Mouse (Mus musculus) cerebellum, adult 2 months (tissue): ENCODE measurements around the gene Ubr4. TPM values are rescaled to one million over a fixed set of nuclear protein-coding genes. Genes with fewer than 3 reads are reported as not detected.

Source experiments
- DNase-seq, 2 experiments: peaks; one replicate each; pipeline ENCODE4 v3.0.0; 2021
- H3K27ac ChIP-seq: fragments of 200-500 bp; 2 replicates; pipeline ENCODE4 v1.5.1; 2012; ENCODE audit warnings: low read length, control low read depth, inconsistent platforms; ENCODE audit not compliant: insufficient read depth
- H3K27me3 ChIP-seq: fragments of 200-500 bp; 2 replicates; pipeline ENCODE4 v1.6.1; 2012; ENCODE audit warnings: inconsistent platforms, mild to moderate bottlenecking, low read length, moderate library complexity; ENCODE audit not compliant: control insufficient read depth, insufficient read depth
- H3K4me1 ChIP-seq: fragments of 200-500 bp; 2 replicates; pipeline ENCODE4 v1.6.1; 2011; ENCODE audit warnings: low read length; ENCODE audit not compliant: control insufficient read depth, insufficient read depth
- H3K4me3 ChIP-seq: fragments of 200-500 bp; replicated peaks from 2 replicates; pipeline ENCODE3; 2011; ENCODE audit warnings: mild to moderate bottlenecking, low read depth, low read length, control low read depth; ENCODE audit not compliant: insufficient read depth
- CTCF ChIP-seq: fragments of 200-500 bp; IDR thresholded peaks from 2 replicates; pipeline ENCODE4 v1.5.1; 2011; ENCODE audit warnings: low read depth, mild to moderate bottlenecking, control low read depth, low read length, moderate library complexity, borderline replicate concordance; ENCODE audit not compliant: insufficient read depth
- POLR2A ChIP-seq: fragments of 200-500 bp; IDR thresholded peaks from 2 replicates; pipeline ENCODE4 v1.6.1; 2011; ENCODE audit warnings: low read length, control low read depth, borderline replicate concordance; ENCODE audit not compliant: insufficient read depth
- WGBS: fragments of 180-500 bp; shearing (Covaris S2); methylation state at CpG from one replicate; pipeline ENCODE4 v1.1.7; 2018; 5-methylcytosine and 5-hydroxymethylcytosine counted together
- polyA plus RNA-seq: library from polyadenylated mRNA; depleted of rRNA; stranded (reverse); fragments of >200 nt; gene quantifications from 2 replicates; pipeline ENCODE4 v1.2.3, GENCODE M21; 2012

Gene Ubr4
- polyA plus RNA-seq, 1 experiment, result 256 TPM

DNA sequence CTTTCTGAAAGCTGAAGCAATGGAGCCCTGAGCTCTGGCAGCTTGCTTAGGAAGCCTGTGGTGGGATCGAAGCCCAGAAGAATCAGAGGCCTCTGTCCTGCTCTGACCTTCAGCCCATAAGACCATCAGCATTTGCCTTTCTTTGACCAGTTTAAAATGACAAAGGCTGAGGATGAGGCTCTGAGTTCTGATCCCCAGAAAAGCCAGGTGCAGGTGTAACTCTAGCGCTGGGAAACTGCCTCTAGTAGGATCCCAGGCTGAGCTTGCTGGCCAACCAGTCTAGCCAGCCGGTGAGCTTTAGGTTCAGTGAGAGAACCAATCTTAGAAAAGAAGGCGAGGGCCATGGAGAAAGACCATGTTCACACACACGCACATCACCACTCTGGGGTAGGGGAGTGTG, 135.9 kb downstream of the Ubr4 start:
- Histone ChIP-seq H3K27ac (no peak overlapping the region), H3K4me1 (peaks cover 45% of the 10 kb centered on the region)
- TF ChIP-seq CTCF, result no peak
- no peak for TF ChIP-seq POLR2A

GRCm38 (mm10) chr4:139489946-139490345, 137.5 kb downstream of the Ubr4 start:
- no peak overlapping the region for H3K4me3 ChIP-seq
- TF ChIP-seq POLR2A (no peak), CTCF (no peak)
- 0% methylated on average over 1 of the region's 1 CpGs for WGBS
- peaks cover 54% of the 10 kb centered on the region for H3K4me1 ChIP-seq
- peak; percentile 80 to 93 for DNase-seq
- H3K27me3 ChIP-seq, result no peaks in the 10 kb centered on the region
- peak overlapping the region; percentile 18 for H3K27ac ChIP-seq

More for the DNA sequence above, 135.9 kb downstream of the Ubr4 start:
- WGBS, result 93% methylated on average over 5 of the region's 5 CpGs
- Histone ChIP-seq H3K27me3 (no peaks in the 10 kb centered on the region), H3K4me3 (no peak overlapping the region)
- DNase-seq, result peak in 1 of 2 experiments; percentile 9

GRCm38 (mm10) chr4:139490413-139491055, 138.1 kb downstream of the Ubr4 start:
- H3K27ac ChIP-seq, result peak overlapping the region; percentile 18

DNA sequence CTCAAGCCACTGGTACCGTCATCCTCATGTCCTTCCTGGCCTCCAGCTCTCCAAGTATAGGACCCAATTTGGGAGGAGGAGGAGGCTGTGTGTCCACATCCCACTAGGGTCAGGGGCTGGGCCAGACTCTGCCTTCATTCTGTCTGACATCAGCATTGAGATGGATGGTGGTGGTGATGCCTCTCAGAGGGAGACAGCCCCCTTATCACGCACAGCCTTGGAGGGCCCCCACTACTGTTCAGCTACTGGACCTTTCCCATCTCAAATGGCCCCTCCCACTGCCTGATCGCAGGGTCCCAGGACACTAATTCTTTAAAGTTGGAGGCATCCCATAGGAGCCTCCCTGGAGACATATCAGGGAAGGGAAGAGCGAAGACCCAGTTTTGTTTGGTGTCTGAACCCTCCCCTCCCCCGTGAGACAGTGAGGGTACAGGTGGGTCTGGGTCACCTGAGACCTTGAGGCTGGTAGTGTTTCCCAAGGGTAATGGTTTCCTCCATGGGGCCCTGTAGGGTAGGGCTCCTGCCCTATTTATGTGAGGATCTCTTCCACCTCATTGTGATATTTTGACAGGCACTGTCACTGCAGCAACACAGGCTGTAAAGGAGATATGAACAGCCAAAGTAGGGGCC, 139.2 kb downstream of the Ubr4 start:
- TF ChIP-seq CTCF (no peak), POLR2A (no peak)
- Histone ChIP-seq H3K4me3 (no peak overlapping the region), H3K27ac (no peak overlapping the region), H3K27me3 (no peaks in the 10 kb centered on the region), H3K4me1 (peaks cover 54% of the 10 kb centered on the region)
- no peak for DNase-seq
- WGBS, result 89% methylated on average over 5 of the region's 5 CpGs

More at GRCm38 (mm10) chr4:139490413-139491055, 138.1 kb downstream of the Ubr4 start:
- peaks cover 54% of the 10 kb centered on the region for H3K4me1 ChIP-seq
- DNase-seq, result peak in 1 of 2 experiments; percentile 39
- 58% methylated on average over 11 of the region's 11 CpGs for WGBS
- no peaks in the 10 kb centered on the region for H3K27me3 ChIP-seq
- TF ChIP-seq CTCF (no peak), POLR2A (no peak)
- H3K4me3 ChIP-seq, result no peak overlapping the region

GRCm38 (mm10) chr4:139492258-139492833, 139.9 kb downstream of the Ubr4 start:
- H3K27me3 ChIP-seq, result no peaks in the 10 kb centered on the region
- no peak for TF ChIP-seq CTCF
- TF ChIP-seq POLR2A, result no peak
- no peak for DNase-seq
- WGBS, result 72% methylated on average over 3 of the region's 3 CpGs
- no peak overlapping the region for H3K27ac ChIP-seq
- peaks cover 51% of the 10 kb centered on the region for H3K4me1 ChIP-seq
- H3K4me3 ChIP-seq, result no peak overlapping the region

DNA sequence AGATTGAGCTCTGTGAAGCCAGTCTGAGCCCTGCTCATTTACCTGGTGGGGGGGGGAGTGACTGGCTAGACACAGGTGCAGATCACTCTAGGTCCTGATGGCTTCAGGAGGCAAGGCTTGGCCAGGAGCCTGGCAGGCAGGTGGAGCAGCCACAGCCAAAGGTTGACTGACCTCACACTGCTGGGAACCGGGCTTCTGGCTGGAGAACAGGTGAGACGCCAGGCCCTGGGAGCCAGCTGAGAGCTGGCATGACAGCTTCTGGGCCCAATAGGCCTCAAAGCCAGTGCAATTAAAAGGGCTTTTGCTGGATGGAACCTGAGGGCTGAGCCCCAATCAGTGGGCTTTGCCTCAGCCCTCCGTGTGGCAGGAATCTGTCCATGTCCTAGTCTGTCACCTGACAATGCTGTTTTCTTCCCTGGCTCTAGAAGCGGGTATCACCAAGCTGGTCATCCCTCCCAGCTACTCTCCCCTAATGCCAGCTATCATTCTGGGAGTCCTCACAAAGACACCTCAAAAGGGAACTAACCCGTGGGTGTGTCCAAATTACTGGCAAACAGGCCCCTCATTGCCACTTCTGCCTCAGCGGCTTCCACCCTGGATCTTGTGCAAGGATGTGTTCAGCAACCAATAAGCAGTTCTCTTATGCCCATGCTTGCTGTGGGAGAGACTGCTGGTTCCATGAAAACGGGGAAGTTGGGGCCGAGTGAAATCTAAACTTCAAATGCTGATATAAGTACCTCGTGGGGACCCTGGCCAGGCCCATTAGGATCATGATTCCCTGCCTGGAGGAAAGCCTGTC, 141.0 kb downstream of the Ubr4 start:
- no peaks in the 10 kb centered on the region for H3K27me3 ChIP-seq
- peak; percentile 78 to 87 for DNase-seq
- H3K4me3 ChIP-seq, result no peak overlapping the region
- TF ChIP-seq POLR2A (no peak), CTCF (no peak)
- H3K27ac ChIP-seq, result no peak overlapping the region
- WGBS, result 37% methylated on average over 9 of the region's 9 CpGs
- peaks cover 50% of the 10 kb centered on the region for H3K4me1 ChIP-seq

GRCm38 (mm10) chr4:139500814-139501213, 148.4 kb downstream of the Ubr4 start:
- WGBS, result 7% methylated on average over 14 of the region's 14 CpGs
- DNase-seq, result peak; percentile 57
- TF ChIP-seq CTCF (no peak), POLR2A (no peak)

More at GRCm38 (mm10) chr4:139500814-139501213, 148.4 kb downstream of the Ubr4 start:
- no peaks in the 10 kb centered on the region for H3K27me3 ChIP-seq
- H3K4me3 ChIP-seq, result no peak overlapping the region
- H3K27ac ChIP-seq, result no peak overlapping the region
- peaks cover 14% of the 10 kb centered on the region for H3K4me1 ChIP-seq
